Mouse (Mus musculus) thymus, postnatal 4 days (tissue): ENCODE measurements around the gene Gm28539.
"Not testable (repeated sequence)": the region's sequence is repeated elsewhere in the genome, so short reads cannot be mapped to it uniquely, and the experiment has no call there.

Experiments used
- DNase-seq: peaks from one replicate; pipeline ENCODE4 v3.0.0; 2021

The Gm28539 gene

DNA sequence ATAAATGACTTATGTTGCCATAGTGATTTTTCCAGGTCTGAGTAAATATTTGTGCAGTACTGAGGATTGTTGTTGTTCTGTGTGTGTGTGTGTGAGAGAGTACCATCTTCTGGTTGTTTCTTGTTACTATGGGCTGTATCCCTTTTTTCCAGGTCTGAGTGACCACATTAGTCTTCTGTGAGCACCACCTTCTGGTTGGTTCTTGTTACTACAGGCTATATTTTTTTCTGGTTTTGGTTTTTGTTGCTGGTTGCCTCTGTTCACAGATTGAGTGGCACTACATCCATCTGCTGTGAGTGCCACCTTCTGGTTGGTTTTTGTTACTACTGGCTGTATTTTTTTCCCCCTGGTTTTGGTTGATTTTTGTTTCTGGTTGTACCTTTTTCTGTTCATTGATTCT is 22.2 kb downstream of the Gm28539 start:
- DNase-seq = peak; percentile 16

DNA sequence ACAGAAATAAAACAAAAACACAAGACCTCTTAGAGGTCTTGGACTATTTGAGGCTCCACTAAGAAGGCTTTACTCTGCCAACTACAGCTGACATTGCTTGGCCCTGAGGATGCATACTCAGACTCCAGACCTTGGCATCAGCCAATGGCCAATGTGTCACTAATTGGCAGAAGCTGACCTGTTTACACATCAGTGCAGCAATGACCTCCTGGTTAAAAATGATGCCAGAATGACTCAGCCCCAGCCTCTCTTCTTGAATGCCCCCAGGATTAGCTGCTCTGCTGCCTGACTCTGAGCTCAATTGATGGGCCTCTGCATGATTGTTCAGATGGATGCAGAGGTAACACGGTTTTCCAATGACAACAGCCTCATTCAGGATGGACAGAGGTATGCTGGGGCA is 23.8 kb downstream of the Gm28539 start:
- DNase-seq = no peak

DNA sequence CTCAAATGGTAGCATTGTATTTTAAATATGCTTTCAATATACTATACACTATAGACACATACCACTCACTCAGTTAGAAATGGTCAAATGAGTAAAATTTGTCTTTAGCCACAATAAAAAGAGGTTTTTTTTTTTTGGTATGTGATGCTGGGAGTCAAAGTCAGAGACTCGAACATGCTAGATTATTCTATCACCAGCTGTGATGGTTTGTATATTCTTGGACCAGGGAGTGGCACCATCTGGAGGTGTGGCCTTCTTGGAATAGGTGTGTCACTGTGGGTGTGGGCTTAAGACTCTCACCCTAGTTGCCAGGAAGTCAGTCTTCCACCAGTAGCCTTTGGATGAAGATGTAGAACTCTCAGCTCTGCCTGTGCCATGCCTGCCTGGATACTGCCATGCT is 34.1 kb downstream of the Gm28539 start:
- not testable (repeated sequence) for DNase-seq

DNA sequence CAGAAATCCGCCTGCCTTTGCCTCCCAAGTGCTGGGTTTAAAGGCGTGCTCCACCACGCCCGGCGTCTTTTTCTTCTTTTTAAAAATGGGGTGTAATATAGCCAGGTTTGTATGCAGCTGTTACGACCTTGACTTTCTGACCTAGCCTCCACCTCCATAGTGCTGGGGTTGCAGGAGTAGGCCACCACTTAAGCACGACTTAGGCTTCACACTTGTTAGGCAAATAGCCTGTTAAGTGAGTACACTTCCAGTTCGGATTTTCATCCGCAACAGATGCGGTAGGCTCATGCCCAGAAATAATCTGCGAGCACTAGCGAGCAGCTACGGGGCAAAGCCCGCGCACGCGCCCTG is 39.7 kb downstream of the Gm28539 start:
- no peak for DNase-seq

DNA sequence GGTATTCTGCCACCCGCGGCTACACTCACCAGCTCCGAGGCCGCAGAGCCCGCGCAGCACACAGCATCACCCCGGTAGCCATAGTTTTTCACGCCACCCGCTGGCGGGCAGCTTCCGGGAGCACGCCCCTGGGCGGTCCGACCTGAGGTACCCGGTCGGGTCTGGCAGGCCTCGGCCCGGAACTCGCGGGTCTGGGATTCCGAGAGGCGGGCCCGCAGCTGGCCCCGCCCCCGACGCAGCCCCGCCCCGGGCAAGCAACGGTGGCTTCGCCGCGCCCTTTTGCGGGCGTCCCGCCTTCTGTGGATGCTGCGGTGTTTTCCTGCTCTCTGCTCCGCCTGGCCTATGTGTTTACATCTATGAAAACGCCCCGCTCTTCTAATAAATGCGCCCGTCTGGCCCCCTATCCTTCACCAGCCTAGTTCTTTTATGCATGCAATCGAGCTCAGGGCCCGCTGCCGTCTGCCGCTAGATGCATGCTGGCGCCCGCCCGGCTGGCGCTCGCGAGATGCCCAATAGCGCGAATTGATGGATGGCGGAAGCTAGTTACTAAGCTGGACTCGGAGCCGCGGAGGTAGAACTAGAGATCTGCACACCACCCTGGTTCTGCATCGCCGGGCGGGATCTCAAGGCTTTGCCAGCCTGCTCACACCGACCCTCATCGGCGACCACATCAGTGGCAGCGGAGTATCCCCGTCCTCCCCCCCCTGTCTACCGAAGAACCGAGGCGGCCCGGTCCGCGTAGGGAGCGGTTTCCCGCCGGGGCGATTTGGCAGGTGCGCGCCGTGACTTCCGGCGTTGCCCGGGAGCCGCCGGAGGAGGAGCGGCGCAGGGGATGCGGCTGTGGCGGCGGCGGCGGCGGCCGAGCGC is 40.3 kb downstream of the Gm28539 start, which contains the start of the genes Mrpl40 and Hira:
Gene Mrpl40 (minus strand): TSS at position 421 of the 867 bp plus-strand sequence.
Gene Hira (plus strand): TSS at position 596 of the 867 bp plus-strand sequence.
- peak; percentile 94 for DNase-seq

DNA sequence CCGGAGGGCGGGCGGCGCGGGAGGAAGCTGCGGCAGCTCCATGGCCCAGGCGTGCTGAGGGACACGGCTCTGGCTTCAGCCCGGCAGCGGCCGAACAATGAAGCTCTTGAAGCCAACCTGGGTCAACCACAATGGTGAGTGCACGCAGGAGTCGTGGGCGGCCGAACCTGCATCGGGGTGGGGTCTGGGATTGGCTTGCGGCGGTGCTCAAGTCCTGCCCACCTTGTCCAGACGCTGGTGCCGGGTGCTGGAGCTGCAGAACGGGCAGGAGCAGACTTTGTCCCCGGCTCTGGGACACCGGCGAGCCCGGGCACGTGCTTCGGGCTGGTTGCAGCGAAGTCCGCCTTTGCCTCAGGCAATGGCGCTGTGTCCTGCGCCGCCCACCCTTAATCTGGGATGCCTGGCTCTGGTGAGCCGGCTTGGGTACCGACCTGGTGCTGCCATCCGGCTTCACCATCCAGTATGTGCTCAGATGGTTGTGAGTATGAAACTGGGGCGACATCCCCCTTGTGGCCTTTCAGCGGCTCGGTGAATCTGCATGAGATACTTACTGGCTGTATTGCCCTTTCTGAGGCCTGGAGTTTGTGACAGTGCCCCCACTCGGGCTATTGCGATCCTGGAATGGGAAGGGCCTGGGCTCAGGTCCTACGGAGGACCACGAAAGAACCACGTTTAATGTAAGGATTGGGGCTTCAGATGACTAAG is 41.2 kb downstream of the Gm28539 start:
- DNase-seq = peak; percentile 74

DNA sequence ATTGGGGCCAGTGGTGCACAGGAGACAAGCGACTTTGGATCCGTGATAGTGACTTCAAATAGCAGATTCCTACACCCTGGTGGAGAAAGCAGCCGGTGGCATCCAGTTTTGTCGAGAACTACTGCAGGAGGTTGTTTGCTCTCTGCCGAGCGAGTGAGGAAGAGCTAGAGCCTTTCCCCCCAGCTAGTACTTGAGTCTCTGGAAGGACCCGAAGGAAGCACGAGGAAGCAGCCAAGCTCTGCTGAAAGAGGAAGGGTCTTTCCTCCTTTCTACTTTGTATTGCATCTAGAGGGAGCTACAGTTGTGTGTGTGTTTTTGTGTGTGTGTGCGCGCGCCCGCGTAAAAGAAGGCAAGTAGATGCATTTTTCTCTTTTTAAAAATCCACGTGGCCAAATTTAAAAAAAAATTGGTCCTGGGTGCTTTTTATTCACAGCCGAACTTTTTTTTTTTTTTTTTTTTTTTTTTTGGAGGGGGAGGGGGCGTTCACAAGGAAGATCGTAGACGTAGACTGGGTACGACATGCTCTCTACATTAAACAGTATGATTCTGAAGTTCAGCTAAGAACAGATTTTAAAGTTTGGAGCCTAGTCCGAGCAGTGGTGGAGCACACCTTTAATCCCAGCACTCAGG is 41.8 kb downstream of the Gm28539 start:
- no peak for DNase-seq

DNA sequence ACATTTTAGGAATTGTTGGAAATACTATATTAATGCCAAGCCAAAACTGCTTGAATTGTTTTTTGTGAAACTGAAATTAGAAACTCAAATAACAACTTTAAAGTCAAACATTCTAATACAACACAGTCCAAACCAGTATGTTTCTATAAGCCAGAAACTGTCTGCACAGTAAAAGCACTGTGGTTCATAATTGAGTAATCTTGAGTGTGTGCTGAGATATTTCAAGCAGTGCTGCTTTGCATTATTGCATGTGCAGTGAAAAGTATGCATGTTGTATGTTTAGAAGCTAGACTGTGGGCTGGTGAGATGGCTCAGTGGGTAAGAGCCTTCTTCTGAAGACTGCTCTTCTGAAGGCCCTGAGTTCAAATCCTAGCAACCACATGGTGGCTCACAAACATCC is 47.7 kb downstream of the Gm28539 start:
- DNase-seq = no peak

DNA sequence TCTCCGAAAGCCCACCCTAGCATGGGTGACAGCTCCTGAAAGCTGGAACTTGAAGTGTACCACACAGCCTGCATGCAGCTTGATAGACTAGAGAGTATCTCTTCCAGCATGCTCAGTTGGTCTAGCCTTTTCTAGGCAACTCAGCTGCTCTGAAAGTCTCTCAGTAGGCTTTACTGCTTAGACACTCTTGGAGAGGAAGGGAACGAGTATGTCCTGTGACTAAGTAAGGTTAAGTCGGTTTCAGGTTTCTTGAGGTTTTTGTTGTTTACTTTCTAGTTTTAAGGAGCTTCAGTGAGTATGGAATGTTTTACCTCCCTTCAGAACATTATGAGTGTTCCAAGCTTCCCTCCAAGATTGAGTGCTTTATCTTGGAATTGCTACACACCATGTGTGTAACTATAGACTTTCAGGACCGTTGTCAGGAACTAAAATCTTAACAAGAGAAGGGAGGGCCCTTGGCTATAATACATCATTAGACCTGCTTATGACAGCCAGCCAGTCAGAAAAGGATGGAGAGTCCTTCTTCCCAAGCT is 57.5 kb downstream of the Gm28539 start:
- DNase-seq = no peak

DNA sequence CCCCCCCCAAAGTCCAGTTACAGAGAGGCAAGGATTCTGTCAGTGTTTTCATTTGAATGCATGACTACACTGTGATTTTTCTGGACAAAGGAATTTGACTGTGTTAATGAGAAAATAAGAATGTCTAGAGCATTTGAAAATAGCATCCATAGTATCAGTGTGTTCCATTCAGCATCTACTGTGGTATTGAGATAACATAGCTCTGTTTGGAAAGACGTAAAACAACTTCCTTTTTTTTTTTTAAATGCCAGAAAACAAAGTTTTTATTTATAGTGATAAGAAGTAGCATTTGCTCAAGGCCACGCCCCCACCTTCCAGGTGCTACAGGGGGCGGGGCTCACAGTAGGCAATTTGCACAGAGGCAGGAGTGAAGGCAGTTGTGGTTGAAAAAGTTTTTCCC is 58.9 kb downstream of the Gm28539 start:
- DNase-seq = no peak

DNA sequence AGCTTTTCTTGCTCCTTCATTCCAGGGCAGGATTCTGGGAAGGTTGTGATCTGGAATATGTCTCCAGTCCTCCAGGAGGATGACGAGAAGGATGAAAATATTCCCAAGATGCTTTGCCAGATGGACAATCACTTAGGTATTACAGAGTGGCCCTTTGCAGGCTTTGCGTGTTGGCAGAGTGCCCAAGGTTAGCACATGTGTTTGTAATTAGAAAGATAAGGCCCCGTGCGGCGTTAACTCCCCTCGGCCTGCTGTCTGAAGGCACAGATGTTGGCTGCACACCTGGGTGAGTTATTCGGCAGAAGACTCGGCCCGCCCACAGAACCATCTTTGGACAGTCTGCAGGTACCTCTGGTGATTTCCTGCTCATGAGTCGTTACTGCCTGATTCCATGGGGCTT is 60.0 kb downstream of the Gm28539 start:
- no peak for DNase-seq

DNA sequence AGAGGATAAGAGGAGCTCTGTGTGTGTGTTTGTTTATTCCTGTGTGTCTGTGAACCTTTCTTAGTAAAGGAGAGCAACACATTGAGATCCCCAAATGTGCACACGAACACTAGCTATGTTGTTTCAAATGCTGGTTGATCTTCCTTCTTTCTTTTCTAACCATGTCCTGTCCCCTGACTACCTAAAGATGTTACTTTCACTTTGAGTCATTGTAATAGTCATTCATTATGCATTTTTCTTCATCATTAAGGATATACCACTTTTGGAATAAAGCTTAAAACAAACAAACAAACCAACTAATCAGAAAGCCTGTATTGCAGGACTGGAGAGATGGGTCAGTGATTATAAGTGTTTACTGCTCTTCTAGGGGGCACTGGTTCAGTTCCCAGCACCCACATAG is 69.3 kb downstream of the Gm28539 start:
- no peak for DNase-seq

DNA sequence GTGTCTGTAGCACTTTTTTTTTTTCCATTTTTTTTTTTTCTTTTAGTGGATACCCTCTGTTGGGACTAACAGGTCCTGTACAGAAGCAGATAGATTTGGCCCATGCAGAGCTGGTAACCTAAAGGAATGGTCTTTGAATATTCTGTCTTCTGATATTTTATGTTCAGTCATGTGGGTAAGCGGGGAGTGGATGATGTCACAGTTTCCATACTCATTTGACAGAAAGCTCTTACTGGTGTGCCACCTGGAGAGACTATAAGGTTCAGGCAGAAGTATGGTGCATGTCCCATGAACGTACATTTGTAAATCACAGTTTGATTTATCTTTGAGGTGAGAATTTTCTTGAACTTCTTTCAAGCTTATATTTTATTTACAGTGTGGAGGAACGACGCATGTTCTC is 79.7 kb downstream of the Gm28539 start:
- DNase-seq = no peak

DNA sequence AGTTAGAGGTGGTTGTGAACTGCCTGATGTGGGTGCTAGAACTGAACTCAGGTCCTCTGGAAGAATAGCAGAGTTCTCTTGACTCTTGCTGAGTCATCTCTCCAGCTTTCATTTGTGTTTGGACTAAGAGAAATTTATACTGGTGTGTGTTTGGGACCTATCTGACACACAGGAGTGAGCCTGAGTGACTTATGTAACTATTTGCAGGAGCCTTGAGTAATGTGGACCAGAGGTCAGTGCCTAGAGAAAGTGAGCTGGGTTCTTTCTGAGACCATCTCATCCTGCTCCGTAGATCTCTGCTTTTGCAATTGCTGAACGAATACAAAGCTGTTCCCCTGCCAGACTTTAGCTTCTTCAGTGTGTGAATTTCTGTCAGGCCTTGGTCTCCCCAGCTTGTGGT is 85.4 kb downstream of the Gm28539 start:
- no peak for DNase-seq

DNA sequence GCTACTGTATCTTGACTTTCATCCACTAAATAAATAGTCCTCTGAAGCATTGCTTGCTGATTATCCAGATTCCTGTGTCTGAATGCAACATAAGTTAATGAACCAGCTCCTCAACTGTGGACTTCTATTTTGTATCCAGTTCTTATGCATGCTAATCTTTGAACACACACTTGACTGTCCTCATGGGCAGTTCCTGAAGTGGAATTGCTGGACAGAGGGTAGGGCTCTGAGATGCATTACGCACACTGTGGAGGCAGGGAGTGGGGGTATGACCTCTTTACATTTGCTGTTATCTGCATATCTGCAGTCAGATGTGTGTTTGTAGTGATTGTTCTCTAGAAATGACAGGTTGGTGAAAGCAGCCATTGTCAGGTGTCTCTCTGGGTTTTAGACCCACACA is 91.6 kb downstream of the Gm28539 start:
- no peak for DNase-seq

DNA sequence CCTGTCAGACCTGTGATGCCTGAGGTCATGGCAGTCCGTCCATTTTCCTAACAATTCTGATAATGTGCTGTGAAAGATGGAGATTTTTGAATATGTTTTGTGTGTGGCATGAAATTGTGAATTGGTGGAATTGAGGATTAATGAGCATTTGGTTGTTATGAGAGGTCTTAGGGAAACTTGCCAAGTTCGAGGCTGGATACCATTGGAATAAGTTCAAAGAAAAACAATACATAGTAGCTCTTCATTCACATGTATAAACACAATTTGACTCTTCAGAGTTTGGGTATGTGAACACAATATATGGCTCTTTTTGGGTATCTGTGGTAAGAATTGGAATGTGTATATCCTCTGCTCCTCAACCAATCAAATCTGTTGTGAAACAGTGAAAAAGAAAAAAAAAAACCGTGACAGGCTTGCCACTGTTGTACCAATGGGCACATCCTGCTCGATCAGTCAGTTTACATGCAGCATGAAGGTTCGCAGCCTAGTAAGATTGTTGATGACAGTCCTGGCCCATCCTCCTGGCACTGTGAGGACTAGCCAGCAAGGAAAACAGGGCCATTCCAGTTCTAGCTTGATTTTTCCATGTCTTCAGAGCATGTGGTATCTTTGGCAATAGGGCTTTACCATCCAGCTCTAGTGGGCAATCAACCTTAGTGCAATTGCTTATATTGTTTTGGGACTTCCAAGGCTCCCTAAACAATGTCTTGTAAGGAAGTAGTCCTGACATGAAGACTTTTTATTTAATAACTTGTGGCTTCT is 102.1 kb downstream of the Gm28539 start:
- DNase-seq = no peak

DNA sequence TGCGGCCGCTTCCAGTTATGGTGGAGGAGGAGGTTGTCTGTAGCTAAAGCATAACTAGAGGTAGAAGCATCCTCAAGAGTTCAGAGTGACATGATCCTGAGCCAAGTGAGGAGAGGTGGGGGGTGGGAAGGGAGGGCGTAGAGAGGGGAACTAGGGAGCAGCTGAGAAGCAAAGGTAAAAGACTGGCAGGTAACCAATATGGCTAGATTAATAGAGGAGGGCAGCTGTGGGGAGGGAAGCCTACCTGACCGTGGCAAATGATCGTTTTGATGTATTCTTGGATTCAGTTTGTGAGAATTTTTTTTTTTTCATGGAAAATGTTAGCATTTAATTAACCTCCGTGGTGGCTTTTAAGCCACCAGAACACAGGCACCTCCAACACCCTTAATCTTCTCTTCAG is 107.5 kb downstream of the Gm28539 start:
- no peak for DNase-seq

DNA sequence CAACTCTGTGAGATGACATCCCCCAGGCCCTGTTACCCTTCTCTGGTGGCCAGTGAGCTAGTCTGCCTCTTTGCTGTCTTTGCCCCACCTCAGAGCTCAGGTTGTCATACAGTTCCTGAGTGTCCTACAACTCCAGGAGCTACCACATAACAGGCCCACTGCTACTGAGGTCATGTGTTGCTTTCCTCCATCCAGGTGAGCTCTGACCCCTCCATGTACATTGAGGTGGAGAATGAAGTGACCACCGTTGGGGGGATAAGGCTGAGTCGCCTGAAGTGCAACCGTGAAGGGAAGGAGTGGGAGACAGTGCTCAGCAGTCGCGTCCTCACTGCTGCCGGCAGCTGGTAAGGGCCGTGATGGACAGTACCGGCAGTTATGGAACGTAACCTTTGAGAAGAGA is 112.6 kb downstream of the Gm28539 start:
- no peak for DNase-seq

DNA sequence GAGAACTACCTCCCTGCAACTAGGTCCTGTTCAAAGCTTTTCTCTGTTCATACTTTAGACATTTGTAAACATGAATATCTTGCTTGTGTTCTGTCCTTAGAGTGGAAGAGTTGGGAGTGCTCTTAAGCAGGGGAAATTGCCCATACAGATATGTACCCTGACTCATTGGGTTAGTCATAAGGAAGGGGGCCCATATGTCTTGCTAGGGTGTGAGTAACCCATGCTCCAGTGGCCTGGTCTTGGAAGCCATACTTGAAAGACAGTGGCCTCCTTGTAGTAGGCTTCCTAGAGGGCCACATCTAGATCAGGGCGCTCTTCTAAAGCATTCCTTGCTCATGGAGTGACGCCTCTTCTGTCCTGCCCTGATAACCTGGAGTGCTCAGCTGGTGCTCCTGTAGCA is 114.0 kb downstream of the Gm28539 start:
- no peak for DNase-seq

DNA sequence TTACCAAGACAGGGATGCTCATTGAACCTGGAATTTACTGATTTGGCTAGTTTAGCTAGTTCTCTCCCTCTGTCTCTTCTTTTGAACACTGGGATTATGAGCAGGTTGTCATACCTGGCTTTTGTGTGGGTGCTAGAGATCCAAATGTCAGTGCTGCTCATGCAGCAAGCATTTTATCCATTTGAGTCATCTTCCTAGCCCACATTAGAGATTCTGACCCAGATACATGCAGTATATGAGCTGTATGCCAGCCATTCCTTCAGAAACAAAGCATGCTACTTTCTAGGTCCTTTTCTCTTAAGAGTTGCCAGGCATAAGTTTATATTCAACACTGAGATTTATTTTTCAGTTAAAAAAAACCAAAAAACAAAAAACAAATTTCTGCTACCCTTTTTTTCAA is 116.4 kb downstream of the Gm28539 start:
- DNase-seq = no peak

DNA sequence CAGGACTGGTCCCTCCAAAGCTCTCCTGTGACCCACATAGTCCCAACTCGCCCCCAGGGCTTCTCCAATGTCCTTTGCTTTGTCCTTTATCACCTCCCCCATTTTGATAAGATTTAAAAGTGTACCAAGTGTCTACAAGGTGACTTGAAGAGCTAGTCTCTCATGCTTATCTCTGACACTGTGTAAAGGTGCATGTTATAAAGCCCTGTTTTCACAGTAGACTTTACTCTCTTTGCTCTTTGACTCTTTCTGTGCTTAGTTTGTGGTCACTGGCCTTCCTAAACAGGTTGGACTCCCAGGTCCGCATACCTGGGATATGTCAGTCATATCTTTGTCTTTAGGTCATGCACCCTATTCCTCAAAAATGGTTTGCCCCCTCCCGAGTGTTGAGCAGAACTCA is 118.7 kb downstream of the Gm28539 start:
- DNase-seq = no peak

DNA sequence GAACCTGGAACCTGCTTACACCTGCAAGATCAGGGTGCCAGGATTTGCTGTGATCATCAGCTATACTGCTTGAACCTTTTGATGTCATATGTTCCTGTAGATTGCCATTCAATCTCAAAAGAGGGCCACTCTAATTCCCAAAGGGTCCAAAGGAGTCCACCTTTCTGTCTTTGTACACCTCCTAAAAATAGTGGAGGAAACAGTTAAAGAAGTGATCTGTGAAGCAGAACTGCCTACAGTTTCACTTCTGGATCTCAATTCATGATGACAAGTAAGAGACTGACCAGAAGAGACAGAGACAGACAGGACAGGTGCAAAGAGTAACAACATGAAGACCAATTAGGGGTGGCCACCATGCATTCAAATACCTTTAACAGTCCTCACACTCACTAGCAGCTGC is 127.1 kb downstream of the Gm28539 start:
- DNase-seq = no peak
